19 mouse cellular contexts compared by ENCODE assay signal in genomic region chr12:103969577-103970116, GRCm38 (mm10). TPM values are rescaled to one million over a fixed set of nuclear protein-coding genes. Genes with fewer than 3 reads are reported as not detected.
"Had no signal": no experiment of that assay in that cellular context is flagged by ENCODE, and none has a peak within 500 bp of the region (broad histone marks: within the 10 kb centered on the region; RNA-seq: fewer than 3 reads in every experiment).

No protein-coding gene starts in this region.

- H3K27ac ChIP-seq: limb, embryonic 15.5 days; liver, embryonic 12.5 days; lung, embryonic 15.5 days; midbrain, embryonic 12.5 days; neural tube, embryonic 13.5 days had no signal

- H3K9me3 ChIP-seq: limb, embryonic 15.5 days; lung, embryonic 15.5 days had no signal

- H3K27me3 ChIP-seq: limb, embryonic 15.5 days; liver, embryonic 12.5 days; lung, embryonic 15.5 days; midbrain, embryonic 12.5 days; neural tube, embryonic 13.5 days had no signal

- H3K9ac ChIP-seq: limb, embryonic 15.5 days; liver, embryonic 12.5 days; lung, embryonic 15.5 days; midbrain, embryonic 12.5 days; neural tube, embryonic 13.5 days had no signal

- DNase-seq: kidney, adult 18-20 months; kidney, postnatal 10 days; kidney, postnatal 4 days; layer of hippocampus, postnatal 36 days; lung, postnatal 14 days; retina, postnatal 1 day; right cerebral cortex, postnatal 14 days; thymus, adult 18-20 months; thymus, postnatal 14 days had no signal

- H3K4me1 ChIP-seq: limb, embryonic 15.5 days; liver, embryonic 12.5 days; lung, embryonic 15.5 days; midbrain, embryonic 12.5 days; neural tube, embryonic 13.5 days had no signal

- H3K4me2 ChIP-seq: limb, embryonic 15.5 days; liver, embryonic 12.5 days; lung, embryonic 15.5 days; midbrain, embryonic 12.5 days; neural tube, embryonic 13.5 days had no signal

- H3K4me3 ChIP-seq: limb, embryonic 15.5 days; liver, embryonic 12.5 days; lung, embryonic 15.5 days; midbrain, embryonic 12.5 days; neural tube, embryonic 13.5 days had no signal

- H3K36me3 ChIP-seq: limb, embryonic 15.5 days; liver, embryonic 12.5 days; lung, embryonic 15.5 days; midbrain, embryonic 12.5 days; neural tube, embryonic 13.5 days had no signal

- ATAC-seq: liver, embryonic 12.5 days; midbrain, embryonic 16.5 days had no signal

RNA-seq across cellular contexts. Expression of gene Serpina1e, which starts 10.9 kb away (rescaled TPM):
- polyA plus RNA-seq: limb, embryonic 11.5 days; midbrain, embryonic 12.5 days; midbrain, embryonic 16.5 days; neural tube, embryonic 13.5 days had no signal

RNA-seq across cellular contexts. Expression of gene Serpina11, which starts 20.1 kb away (rescaled TPM):
- polyA plus RNA-seq: kidney, embryonic 14.5 days; limb, embryonic 11.5 days; limb, embryonic 15.5 days; lung, embryonic 15.5 days; midbrain, embryonic 12.5 days; midbrain, embryonic 16.5 days; neural tube, embryonic 13.5 days had no signal

RNA-seq across cellular contexts. Expression of gene Serpina9, which starts 43.9 kb away (rescaled TPM):
- polyA plus RNA-seq: kidney, embryonic 14.5 days; limb, embryonic 11.5 days; liver, embryonic 12.5 days; liver, embryonic 16.5 days; midbrain, embryonic 16.5 days; neural tube, embryonic 13.5 days; spleen, adult 2 months had no signal
